Comparison of ENCODE assay signal across 8 mouse cellular contexts in genomic region chr7:45869787-45870186, GRCm38 (mm10). TPM values are rescaled to one million over a fixed set of nuclear protein-coding genes. Genes with fewer than 3 reads are reported as not detected.
DNase-seq lines count a peak whose midpoint lies in the region; ATAC-seq and TF ChIP-seq lines count a peak whose summit lies in the region.

No protein-coding gene starts in this region.

- H3K9me3 ChIP-seq in liver, embryonic 13.5 days (replicated peaks), result no peaks in the 10 kb centered on the region

- DNase-seq in cerebellum, adult 2 months, result no peak
- no peak for DNase-seq in cerebellum, adult 18-20 months
- DNase-seq in testis, postnatal 14 days (ENCODE audit: low spot score), result no peak
- DNase-seq in liver, embryonic 13.5 days, result no peak
- DNase-seq in layer of hippocampus, adult 8-10 months (ENCODE audit: low spot score in 2 of 2), result no peak
- DNase-seq in thymus, postnatal 10 days (ENCODE audit: low spot score in 2 of 2), result no peak
- no peak for DNase-seq in kidney, adult 8-10 months

- H3K9ac ChIP-seq in liver, embryonic 13.5 days, result no peak overlapping the region

- no peak overlapping the region for H3K27ac ChIP-seq in cerebellum, adult 2 months (ENCODE audit: insufficient read depth, low read length)
- no peak overlapping the region for H3K27ac ChIP-seq in testis, adult 2 months (ENCODE audit: control insufficient read depth, insufficient read depth, low read depth, low read length)
- H3K27ac ChIP-seq in liver, embryonic 13.5 days, result no peak overlapping the region

- peak overlapping the region; percentile 27 for H3K4me3 ChIP-seq in cerebellum, adult 2 months (replicated peaks; ENCODE audit: insufficient read depth, low read depth, low read length)
- peak overlapping the region; percentile 8; the same call in 1 of the 2 replicates for H3K4me3 ChIP-seq in testis, adult 2 months (ENCODE audit: control insufficient read depth, low read depth, low read length)
- H3K4me3 ChIP-seq in liver, embryonic 13.5 days (replicated peaks), result no peak overlapping the region

- TF ChIP-seq POLR2A in cerebellum, adult 2 months (IDR thresholded peaks at IDR 0.05; ENCODE audit: borderline replicate concordance, insufficient read depth, low read length), result no peak
- TF ChIP-seq POLR2A in testis, adult 2 months (IDR thresholded peaks at IDR 0.05; ENCODE audit: control insufficient read depth, low read depth, low read length), result no peak

- 5% methylated on average over 13 of the region's 14 CpGs for WGBS in cerebellum, adult 2 months
- 4% methylated on average over 14 of the region's 14 CpGs for WGBS in liver, embryonic 13.5 days (ENCODE audit: insufficient replicate concordance)

- H3K36me3 ChIP-seq in testis, adult 2 months (ENCODE audit: control insufficient read depth, insufficient read depth, low read length), result no peaks in the 10 kb centered on the region
- peaks cover 9% of the 10 kb centered on the region for H3K36me3 ChIP-seq in liver, embryonic 13.5 days

- ATAC-seq in liver, embryonic 13.5 days (ENCODE audit: low read depth), result no peak

- 0 out of 2 replicates have a peak overlapping the region, but pooled peaks have one; percentile 8 for H3K4me2 ChIP-seq in liver, embryonic 13.5 days

- no peak for TF ChIP-seq CTCF in cerebellum, adult 2 months (IDR thresholded peaks at IDR 0.05; ENCODE audit: borderline replicate concordance, insufficient read depth, low read depth, low read length)
- TF ChIP-seq CTCF in testis, adult 2 months (IDR thresholded peaks at IDR 0.05; ENCODE audit: control insufficient read depth, insufficient read depth, insufficient replicate concordance, low read depth, low read length), result no peak

- no peaks in the 10 kb centered on the region; the same call in 1 of the 2 replicates for H3K27me3 ChIP-seq in cerebellum, adult 2 months (ENCODE audit: control insufficient read depth, insufficient read depth, low read length)
- no peaks in the 10 kb centered on the region for H3K27me3 ChIP-seq in testis, adult 2 months (ENCODE audit: control insufficient read depth, insufficient read depth, low read length)
- peaks cover 70% of the 10 kb centered on the region for H3K27me3 ChIP-seq in liver, embryonic 13.5 days

- H3K4me1 ChIP-seq in cerebellum, adult 2 months (ENCODE audit: control insufficient read depth, insufficient read depth, low read length), result peaks cover 9% of the 10 kb centered on the region; the same call in 1 of the 2 replicates
- H3K4me1 ChIP-seq in testis, adult 2 months (ENCODE audit: control insufficient read depth, insufficient read depth, low read length), result peaks cover 52% of the 10 kb centered on the region
- H3K4me1 ChIP-seq in liver, embryonic 13.5 days (replicated peaks), result peaks cover 38% of the 10 kb centered on the region

RNA-seq across cellular contexts. Expression of gene Kdelr1, which starts 2.8 kb away (rescaled TPM):
- polyA plus RNA-seq in cerebellum, adult 2 months (2012; rRNA removed), result 99.9 and 106 TPM in 2 replicates
- polyA plus RNA-seq in testis, adult 2 months (2012; rRNA removed), result 67.4 and 82.4 TPM in 2 replicates
- polyA plus RNA-seq in liver, embryonic 13.5 days (2015; fragmentation: Nextera tagmentation; extraction: Ambion mirVana), result 22.9 and 23.8 TPM in 2 replicates
- total RNA-seq in layer of hippocampus, adult 8-10 months (2022), result 10 to 100 TPM; 72.8 to 86.3 (median 79.1) TPM

RNA-seq across cellular contexts. Expression of gene Grin2d, which starts 8.4 kb away (rescaled TPM):
- polyA plus RNA-seq in cerebellum, adult 2 months (2012; rRNA removed), result 14.9 and 16.4 TPM in 2 replicates
- polyA plus RNA-seq in testis, adult 2 months (2012; rRNA removed), result 21.1 and 22.3 TPM in 2 replicates
- polyA plus RNA-seq in liver, embryonic 13.5 days (2015; fragmentation: Nextera tagmentation; extraction: Ambion mirVana), result 0.07 TPM in 2 replicates
- 10 to 100 TPM in 2 of 4 experiments, 1 to 10 TPM in 2; 8.6 to 11.1 (median 10.1) TPM for total RNA-seq in layer of hippocampus, adult 8-10 months (2022)

RNA-seq across cellular contexts. Expression of gene Syngr4, which starts 26.7 kb away (rescaled TPM):
- not detected in 2 replicates for polyA plus RNA-seq in cerebellum, adult 2 months (2012; rRNA removed)
- polyA plus RNA-seq in testis, adult 2 months (2012; rRNA removed), result 758 and 764 TPM in 2 replicates
- polyA plus RNA-seq in liver, embryonic 13.5 days (2015; fragmentation: Nextera tagmentation; extraction: Ambion mirVana), result 0.76 and 0.86 TPM in 2 replicates
- total RNA-seq in layer of hippocampus, adult 8-10 months (2022), result under 1 TPM in 1 of 4 experiments, not detected in 3; 0.64 TPM

RNA-seq across cellular contexts. Expression of gene Tmem143, which starts 27.0 kb away (rescaled TPM):
- 42.0 and 46.5 TPM in 2 replicates for polyA plus RNA-seq in cerebellum, adult 2 months (2012; rRNA removed)
- polyA plus RNA-seq in testis, adult 2 months (2012; rRNA removed), result 8.1 and 8.8 TPM in 2 replicates
- 3.6 and 3.8 TPM in 2 replicates for polyA plus RNA-seq in liver, embryonic 13.5 days (2015; fragmentation: Nextera tagmentation; extraction: Ambion mirVana)
- 10 to 100 TPM; 19.8 to 24.1 (median 21.2) TPM for total RNA-seq in layer of hippocampus, adult 8-10 months (2022)

RNA-seq across cellular contexts. Expression of gene Grwd1, which starts 39.0 kb away (rescaled TPM):
- 14.9 and 15.5 TPM in 2 replicates for polyA plus RNA-seq in cerebellum, adult 2 months (2012; rRNA removed)
- polyA plus RNA-seq in testis, adult 2 months (2012; rRNA removed), result 11.2 and 12.1 TPM in 2 replicates
- 48.4 and 49.2 TPM in 2 replicates for polyA plus RNA-seq in liver, embryonic 13.5 days (2015; fragmentation: Nextera tagmentation; extraction: Ambion mirVana)
- 10 to 100 TPM; 19.3 to 24.7 (median 22.3) TPM for total RNA-seq in layer of hippocampus, adult 8-10 months (2022)

Comparison
In these comparisons a context has a peak if more than half of its experiments do, and no peak if none do; other contexts are left out.
1. RNA of gene Grin2d, which starts 8.4 kb away (polyA plus RNA-seq): 21.1 to 22.3 TPM in testis, adult 2 months and 14.9 to 16.4 TPM in cerebellum, adult 2 months; 0.07 TPM in liver, embryonic 13.5 days; every median in the first group is over 10 times any median in the second.
2. RNA of gene Syngr4, which starts 26.7 kb away (polyA plus RNA-seq): 758 to 764 TPM in testis, adult 2 months; 0.76 to 0.86 TPM in liver, embryonic 13.5 days and not detected in cerebellum, adult 2 months; every median in the first group is over 100 times any median in the second.